In genomic region chr2:92030554-92030953, GRCm38 (mm10) we compare ENCODE assay signal across 23 mouse cellular contexts. TPM values are rescaled to one million over a fixed set of nuclear protein-coding genes. Genes with fewer than 3 reads are reported as not detected.
DNase-seq lines count a peak whose midpoint lies in the region; ATAC-seq and TF ChIP-seq lines count a peak whose summit lies in the region.
"Had no signal": no experiment of that assay in that cellular context is flagged by ENCODE, and none has a peak within 500 bp of the region (broad histone marks: within the 10 kb centered on the region; RNA-seq: fewer than 3 reads in every experiment).

No protein-coding gene starts in this region.

- H3K4me3 ChIP-seq in forebrain, embryonic 12.5 days (replicated peaks) = no peak overlapping the region
- H3K4me3 ChIP-seq in forebrain, embryonic 11.5 days (ENCODE audit: low read depth, low read length) = no peak overlapping the region
- H3K4me3 ChIP-seq in neural tube, embryonic 12.5 days = no peak overlapping the region
- no peak overlapping the region for H3K4me3 ChIP-seq in hindbrain, embryonic 12.5 days
- H3K4me3 ChIP-seq in midbrain, embryonic 16.5 days (ENCODE audit: low read depth, low read length) = no peak overlapping the region
- no peak overlapping the region for H3K4me3 ChIP-seq in intestine, postnatal 0 days (ENCODE audit: low read depth, low read length)
- H3K4me3 ChIP-seq: heart, embryonic 12.5 days; limb, embryonic 13.5 days; liver, embryonic 13.5 days; midbrain, embryonic 12.5 days had no signal

- peaks cover 11% of the 10 kb centered on the region for H3K27me3 ChIP-seq in forebrain, embryonic 12.5 days
- no peaks in the 10 kb centered on the region for H3K27me3 ChIP-seq in forebrain, embryonic 11.5 days (ENCODE audit: control insufficient read depth, insufficient read depth, low read length)
- peaks cover 9% of the 10 kb centered on the region; the same call in 1 of the 2 replicates for H3K27me3 ChIP-seq in neural tube, embryonic 12.5 days (replicated peaks)
- peaks cover 6% of the 10 kb centered on the region; the same call in 1 of the 2 replicates for H3K27me3 ChIP-seq in hindbrain, embryonic 12.5 days
- no peaks in the 10 kb centered on the region for H3K27me3 ChIP-seq in midbrain, embryonic 16.5 days (ENCODE audit: control insufficient read depth, insufficient read depth, low read depth, low read length)
- no peaks in the 10 kb centered on the region for H3K27me3 ChIP-seq in intestine, postnatal 0 days (replicated peaks; ENCODE audit: control insufficient read depth, insufficient read depth, low read length)
- H3K27me3 ChIP-seq: heart, embryonic 12.5 days; Patski had no signal

- H3K36me3 ChIP-seq in forebrain, embryonic 12.5 days (replicated peaks) = no peaks in the 10 kb centered on the region
- no peaks in the 10 kb centered on the region for H3K36me3 ChIP-seq in forebrain, embryonic 11.5 days (ENCODE audit: control insufficient read depth, insufficient read depth, low read length)
- H3K36me3 ChIP-seq in neural tube, embryonic 12.5 days = no peaks in the 10 kb centered on the region
- H3K36me3 ChIP-seq in hindbrain, embryonic 12.5 days = no peaks in the 10 kb centered on the region
- H3K36me3 ChIP-seq in midbrain, embryonic 16.5 days (ENCODE audit: control insufficient read depth, insufficient read depth, low read length) = no peaks in the 10 kb centered on the region
- no peaks in the 10 kb centered on the region for H3K36me3 ChIP-seq in intestine, postnatal 0 days (ENCODE audit: control insufficient read depth, insufficient read depth)
- H3K36me3 ChIP-seq: heart, embryonic 12.5 days; limb, embryonic 13.5 days; liver, embryonic 13.5 days; midbrain, embryonic 12.5 days had no signal

- H3K27ac ChIP-seq in forebrain, embryonic 12.5 days = no peak overlapping the region
- H3K27ac ChIP-seq in forebrain, embryonic 11.5 days (ENCODE audit: low read depth, low read length) = no peak overlapping the region
- H3K27ac ChIP-seq in neural tube, embryonic 12.5 days = no peak overlapping the region
- no peak overlapping the region for H3K27ac ChIP-seq in hindbrain, embryonic 12.5 days
- no peak overlapping the region for H3K27ac ChIP-seq in midbrain, embryonic 16.5 days (ENCODE audit: low read length)
- no peak overlapping the region for H3K27ac ChIP-seq in intestine, postnatal 0 days (ENCODE audit: low read depth, low read length)
- H3K27ac ChIP-seq: limb, embryonic 13.5 days; liver, embryonic 13.5 days; midbrain, embryonic 12.5 days had no signal

- peak; percentile 41; the same call in 1 of the 2 replicates for ATAC-seq in forebrain, embryonic 12.5 days (ENCODE audit: low FRiP score)
- no peak for ATAC-seq in forebrain, embryonic 11.5 days (replicated peaks; ENCODE audit: low FRiP score)
- 0 out of 2 replicates have a peak, but pooled peaks have one; percentile 37 for ATAC-seq in neural tube, embryonic 12.5 days (ENCODE audit: low FRiP score, low read depth)
- ATAC-seq in hindbrain, embryonic 12.5 days (ENCODE audit: low FRiP score) = peak; percentile 48; the same call in 1 of the 2 replicates
- ATAC-seq in midbrain, embryonic 16.5 days = 0 out of 2 replicates have a peak, but pooled peaks have one; percentile 48
- no peak for ATAC-seq in intestine, postnatal 0 days
- ATAC-seq: CD4-positive, CD25-positive, alpha-beta regulatory T cell, adult 4 months; inflammation-experienced regulatory T-cells, adult 6 months; Patski had no signal

- H3K9me3 ChIP-seq in forebrain, embryonic 12.5 days = no peaks in the 10 kb centered on the region
- no peaks in the 10 kb centered on the region for H3K9me3 ChIP-seq in forebrain, embryonic 11.5 days (ENCODE audit: control insufficient read depth, low read length)
- H3K9me3 ChIP-seq in neural tube, embryonic 12.5 days = no peaks in the 10 kb centered on the region
- H3K9me3 ChIP-seq in hindbrain, embryonic 12.5 days (replicated peaks) = no peaks in the 10 kb centered on the region
- H3K9me3 ChIP-seq in midbrain, embryonic 16.5 days (replicated peaks; ENCODE audit: control insufficient read depth, low read length, poor library complexity, severe bottlenecking) = no peaks in the 10 kb centered on the region
- H3K9me3 ChIP-seq in intestine, postnatal 0 days (ENCODE audit: control insufficient read depth) = no peaks in the 10 kb centered on the region
- H3K9me3 ChIP-seq: heart, embryonic 12.5 days; limb, embryonic 13.5 days; liver, embryonic 13.5 days; midbrain, embryonic 12.5 days had no signal

- no peaks in the 10 kb centered on the region for H3K4me1 ChIP-seq in forebrain, embryonic 12.5 days
- H3K4me1 ChIP-seq in forebrain, embryonic 11.5 days (replicated peaks; ENCODE audit: control insufficient read depth, insufficient read depth, low read length) = no peaks in the 10 kb centered on the region
- H3K4me1 ChIP-seq in neural tube, embryonic 12.5 days = no peaks in the 10 kb centered on the region
- peaks cover 3% of the 10 kb centered on the region; the same call in 1 of the 2 replicates for H3K4me1 ChIP-seq in hindbrain, embryonic 12.5 days
- H3K4me1 ChIP-seq in midbrain, embryonic 16.5 days (ENCODE audit: control insufficient read depth, insufficient read depth, low read length) = peaks cover 3% of the 10 kb centered on the region; the same call in 1 of the 2 replicates
- H3K4me1 ChIP-seq in intestine, postnatal 0 days (replicated peaks; ENCODE audit: control insufficient read depth, insufficient read depth, low read length) = no peaks in the 10 kb centered on the region; the same call in 1 of the 2 replicates

- 80% methylated on average over 8 of the region's 8 CpGs for WGBS in forebrain, embryonic 12.5 days
- WGBS in forebrain, embryonic 11.5 days = 86% methylated on average over 8 of the region's 8 CpGs
- 74% methylated on average over 8 of the region's 8 CpGs for WGBS in neural tube, embryonic 12.5 days
- WGBS in hindbrain, embryonic 12.5 days = 72% methylated on average over 8 of the region's 8 CpGs
- WGBS in midbrain, embryonic 16.5 days = 51% methylated on average over 8 of the region's 8 CpGs
- 80% methylated on average over 8 of the region's 8 CpGs for WGBS in intestine, postnatal 0 days

- no peak for TF ChIP-seq CTCF in intestine, postnatal 0 days (IDR thresholded peaks at IDR 0.05; ENCODE audit: low read depth)

- no peak for DNase-seq in forebrain, embryonic 11.5 days (ENCODE audit: low spot score)
- DNase-seq in neural tube, embryonic 10.5 days (ENCODE audit: extremely low spot score, low spot score) = no peak
- DNase-seq in frontal cortex, postnatal 36 days (ENCODE audit: low spot score in 2 of 2) = no peak
- DNase-seq: adrenal gland, adult 8-10 months; cerebellum, adult 11-12 months; cerebellum, postnatal 14 days; heart, postnatal 14 days; kidney, postnatal 4 days; liver, embryonic 13.5 days; lung, embryonic 14.5 days; lung, postnatal 36 days; thymus, adult 18-20 months had no signal

- H3K4me2 ChIP-seq in forebrain, embryonic 12.5 days = no peak overlapping the region
- H3K4me2 ChIP-seq in forebrain, embryonic 11.5 days (ENCODE audit: low read depth, low read length, severe bottlenecking) = no peak overlapping the region
- no peak overlapping the region for H3K4me2 ChIP-seq in neural tube, embryonic 12.5 days (replicated peaks)
- no peak overlapping the region for H3K4me2 ChIP-seq in hindbrain, embryonic 12.5 days (replicated peaks)
- no peak overlapping the region for H3K4me2 ChIP-seq in midbrain, embryonic 16.5 days (ENCODE audit: low read length)
- H3K4me2 ChIP-seq in intestine, postnatal 0 days (replicated peaks; ENCODE audit: low read depth) = no peak overlapping the region
- H3K4me2 ChIP-seq: heart, embryonic 12.5 days; limb, embryonic 13.5 days; liver, embryonic 13.5 days; lung, embryonic 14.5 days; midbrain, embryonic 12.5 days had no signal

- no peak overlapping the region for H3K9ac ChIP-seq in forebrain, embryonic 12.5 days
- no peak overlapping the region for H3K9ac ChIP-seq in forebrain, embryonic 11.5 days (ENCODE audit: low read length)
- H3K9ac ChIP-seq in neural tube, embryonic 12.5 days = no peak overlapping the region
- H3K9ac ChIP-seq in hindbrain, embryonic 12.5 days = no peak overlapping the region
- no peak overlapping the region for H3K9ac ChIP-seq in midbrain, embryonic 16.5 days (ENCODE audit: low read depth, low read length)
- no peak overlapping the region for H3K9ac ChIP-seq in intestine, postnatal 0 days (ENCODE audit: low read depth, low read length)
- H3K9ac ChIP-seq: heart, embryonic 12.5 days; limb, embryonic 13.5 days; liver, embryonic 13.5 days; lung, embryonic 14.5 days; midbrain, embryonic 12.5 days had no signal

RNA-seq across cellular contexts. Expression of gene Creb3l1, which starts 6.3 kb away (rescaled TPM):
- 1.4 and 1.5 TPM in 2 replicates for polyA plus RNA-seq in forebrain, embryonic 12.5 days (2016; fragmentation: Nextera tagmentation; extraction: Ambion mirVana)
- 1.7 and 2.3 TPM in 2 replicates for polyA plus RNA-seq in forebrain, embryonic 11.5 days (2014; fragmentation: Nextera tagmentation; extraction: Ambion mirVana)
- 1.7 and 2.5 TPM in 2 replicates for polyA plus RNA-seq in neural tube, embryonic 12.5 days (2016; fragmentation: Nextera tagmentation; extraction: Ambion mirVana)
- 2.1 and 2.9 TPM in 2 replicates for polyA plus RNA-seq in hindbrain, embryonic 12.5 days (2016; fragmentation: Nextera tagmentation; extraction: Ambion mirVana)
- 1.2 and 1.9 TPM in 2 replicates for polyA plus RNA-seq in midbrain, embryonic 16.5 days (2015; fragmentation: Nextera tagmentation; extraction: Ambion mirVana)
- polyA plus RNA-seq in intestine, postnatal 0 days (2015; fragmentation: Nextera tagmentation; extraction: Ambion mirVana) = 6.8 and 8.4 TPM in 2 replicates

RNA-seq across cellular contexts. Expression of gene Dgkz, which starts 54.9 kb away (rescaled TPM):
- 24.4 and 28.5 TPM in 2 replicates for polyA plus RNA-seq in forebrain, embryonic 12.5 days (2016; fragmentation: Nextera tagmentation; extraction: Ambion mirVana)
- polyA plus RNA-seq in forebrain, embryonic 11.5 days (2014; fragmentation: Nextera tagmentation; extraction: Ambion mirVana) = 32.7 and 35.9 TPM in 2 replicates
- 36.0 and 41.6 TPM in 2 replicates for polyA plus RNA-seq in neural tube, embryonic 12.5 days (2016; fragmentation: Nextera tagmentation; extraction: Ambion mirVana)
- polyA plus RNA-seq in hindbrain, embryonic 12.5 days (2016; fragmentation: Nextera tagmentation; extraction: Ambion mirVana) = 30.9 and 31.9 TPM in 2 replicates
- polyA plus RNA-seq in midbrain, embryonic 16.5 days (2015; fragmentation: Nextera tagmentation; extraction: Ambion mirVana) = 28.3 and 33.3 TPM in 2 replicates
- 53.2 and 56.8 TPM in 2 replicates for polyA plus RNA-seq in intestine, postnatal 0 days (2015; fragmentation: Nextera tagmentation; extraction: Ambion mirVana)

Comparison
In these comparisons a context has a peak if more than half of its experiments do, and no peak if none do; other contexts are left out.
1. ATAC-seq: peak in forebrain, embryonic 12.5 days (single experiment), neural tube, embryonic 12.5 days (single experiment), hindbrain, embryonic 12.5 days (single experiment) and midbrain, embryonic 16.5 days (single experiment); none in forebrain, embryonic 11.5 days (single experiment) and intestine, postnatal 0 days (single experiment).